Mouse (Mus musculus) bone marrow macrophage, adult 2 months (primary cell): ENCODE measurements around the gene Ifit3b.

Experiments
- CTCF ChIP-seq: IDR thresholded peaks from 2 replicates; pipeline ENCODE4 v1.5.1; 2012; ENCODE audit warnings: low read depth, mild to moderate bottlenecking, low read length, moderate library complexity
- POLR2A ChIP-seq: IDR thresholded peaks from 2 replicates; pipeline ENCODE4 v1.6.1; 2012; ENCODE audit warnings: mild to moderate bottlenecking, low read depth, low read length, borderline replicate concordance

DNA sequence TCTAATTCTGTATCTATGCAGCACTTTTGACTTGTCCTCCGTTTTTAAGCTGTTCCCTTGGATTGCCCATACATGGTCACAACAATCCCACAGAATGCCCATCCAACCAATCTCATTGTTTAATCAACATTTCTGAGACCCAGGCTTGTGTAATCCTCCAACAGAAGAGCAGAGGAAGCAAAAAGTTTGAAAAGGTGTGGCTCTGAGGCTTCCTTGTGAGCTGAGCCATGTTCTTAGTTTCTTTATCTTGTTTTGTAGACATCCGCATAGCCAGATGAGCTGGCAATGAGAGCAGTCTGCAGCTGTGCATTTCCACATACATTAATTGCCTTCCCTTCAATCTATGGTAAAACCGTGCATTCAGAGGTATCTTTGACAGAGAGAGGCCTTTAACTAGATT, 2.3 kb upstream of the Ifit3b start:
- TF ChIP-seq CTCF (no peak), POLR2A (no peak)
